Mouse (Mus musculus) spleen, adult 2 months (tissue): ENCODE results near the gene Ryr2.

Experiments
- CTCF ChIP-seq: fragments of 200-500 bp; IDR thresholded peaks from 2 replicates; pipeline ENCODE4 v1.5.1; 2011; ENCODE audit warnings: mild to moderate bottlenecking, inconsistent platforms; ENCODE audit not compliant: insufficient read depth, insufficient read length, insufficient replicate concordance; ENCODE audit errors: extremely low read depth
- POLR2A ChIP-seq: fragments of 200-500 bp; IDR thresholded peaks from 2 replicates; pipeline ENCODE4 v1.6.1; 2011; ENCODE audit warnings: low read depth, low read length, inconsistent platforms

DNA sequence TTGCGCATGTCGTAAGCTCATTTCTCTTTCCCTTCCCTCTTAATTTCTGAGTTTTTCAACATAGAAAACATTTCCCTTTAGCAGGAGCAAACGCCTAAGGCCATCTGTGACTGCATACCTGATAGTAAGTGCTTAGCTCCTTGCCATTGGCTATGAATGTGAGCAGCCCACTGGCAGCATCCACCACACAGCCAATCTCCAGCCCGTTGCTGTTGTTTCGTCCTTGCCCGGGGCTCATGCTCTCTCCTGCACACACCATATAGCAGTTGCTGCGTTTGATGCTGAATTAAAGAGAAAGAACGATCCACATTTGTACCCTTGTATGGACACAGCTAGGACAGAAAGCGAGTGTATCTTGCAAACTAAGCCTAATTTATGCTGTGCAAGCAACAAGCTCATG is 361.3 kb downstream of the Ryr2 start:
- TF ChIP-seq POLR2A (no peak), CTCF (no peak)
